Mouse (Mus musculus): Measurements from ENCODE around the gene Rtn4rl1.
"Not testable (repeated sequence)": the region's sequence is repeated elsewhere in the genome, so short reads cannot be mapped to it uniquely, and the experiment has no call there.

Rtn4rl1 gene

GRCm38 (mm10) chr11:75165441-75166192, 28.0 kb upstream of the Rtn4rl1 start:
- peak; percentile 68 for DNase-seq (ENCODE audit: low spot score)

- DNase-seq (ENCODE audit: low spot score): no peak
Observed at GRCm38 (mm10) chr11:75166193-75166842, 27.3 kb upstream of the Rtn4rl1 start.

DNA sequence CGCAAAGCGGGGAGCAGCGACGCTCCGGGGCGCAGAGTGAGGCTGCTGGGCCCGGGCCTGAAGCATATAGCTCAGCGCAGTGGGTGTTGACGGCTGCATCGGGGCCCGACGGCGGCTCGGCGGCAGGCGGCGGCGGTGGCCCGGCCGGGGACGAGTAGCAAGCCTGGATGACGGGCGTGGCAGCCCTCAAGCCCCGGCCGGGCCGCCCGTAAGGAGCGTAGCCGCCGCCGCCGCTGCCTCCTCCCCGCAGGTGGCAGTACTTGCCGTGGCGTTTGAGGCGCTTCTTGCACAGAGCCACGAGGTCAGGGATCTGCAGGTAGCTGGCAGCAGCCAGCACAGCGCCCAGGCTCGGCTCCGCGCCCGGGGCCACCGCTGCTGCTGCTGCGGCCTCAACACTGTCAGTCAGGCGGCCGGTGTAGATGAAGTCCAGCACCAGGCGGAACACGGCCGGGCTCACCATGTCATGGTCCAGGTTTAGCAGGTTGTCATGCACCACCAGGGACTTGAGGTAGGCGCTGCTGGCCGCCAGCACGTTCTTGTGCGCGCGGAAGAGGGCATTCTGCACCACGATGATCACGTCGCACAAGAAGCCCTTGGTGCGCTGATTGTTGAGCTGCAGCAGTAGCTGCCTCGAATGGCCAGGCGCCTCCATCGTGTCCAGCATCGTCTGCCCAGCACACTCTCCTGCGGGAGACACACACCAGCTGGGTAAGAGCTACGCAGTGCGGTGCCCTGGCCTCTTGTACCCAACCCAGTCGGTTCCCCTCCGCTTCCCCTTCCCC, 26.5 kb upstream of the Rtn4rl1 start:
- no peak for DNase-seq (ENCODE audit: low spot score)

DNA sequence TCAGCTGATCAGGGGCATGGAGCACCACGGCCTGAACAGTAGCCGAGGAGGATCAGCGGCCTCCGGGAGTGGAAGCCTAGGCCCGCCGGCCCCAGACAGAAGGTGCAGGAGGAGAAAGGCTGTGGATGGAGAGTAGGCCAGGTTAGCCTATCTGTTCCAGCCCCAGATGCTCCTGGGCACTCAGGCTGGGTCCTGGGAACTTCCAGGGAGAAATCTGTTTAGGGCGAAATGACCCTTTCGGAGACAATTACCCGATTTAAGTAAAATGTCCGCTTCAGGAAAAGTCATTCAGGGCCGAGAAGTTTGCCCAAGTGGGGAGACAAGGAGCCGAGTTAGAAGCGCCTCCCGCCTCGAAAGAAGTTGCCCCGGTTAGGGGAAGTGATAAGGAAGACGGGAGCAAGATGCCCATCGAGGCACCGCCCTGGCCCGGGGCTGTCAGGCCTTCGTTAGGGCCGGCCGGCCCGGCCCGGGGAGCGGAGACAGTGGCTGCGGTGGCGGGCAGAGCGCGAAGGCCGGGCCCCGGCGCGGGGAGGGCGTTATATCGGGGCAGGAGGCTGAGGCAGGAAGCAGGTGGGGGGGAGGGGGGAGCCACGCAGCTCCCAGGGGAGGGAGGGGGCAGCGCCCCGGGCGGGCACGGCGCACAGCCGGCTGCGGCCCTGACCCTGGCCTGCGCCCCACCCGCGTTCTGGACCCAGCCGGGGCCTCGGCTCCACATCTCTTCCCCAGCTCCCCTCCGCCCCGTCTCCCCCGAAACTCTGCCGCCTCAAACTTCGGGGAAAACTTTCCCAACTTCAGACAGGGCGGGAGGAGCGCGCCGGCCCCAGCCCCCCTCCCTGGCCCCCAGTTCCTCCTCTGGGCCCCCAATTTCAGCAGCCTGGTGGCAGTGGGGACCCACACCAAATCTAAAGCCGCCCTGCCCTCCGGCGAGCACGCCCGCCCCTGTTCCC, 25.7 kb upstream of the Rtn4rl1 start:
- DNase-seq (ENCODE audit: low spot score): no peak

- DNase-seq (ENCODE audit: low spot score): no peak
Observed at GRCm38 (mm10) chr11:75168590-75169361, 24.8 kb upstream of the Rtn4rl1 start.

DNA sequence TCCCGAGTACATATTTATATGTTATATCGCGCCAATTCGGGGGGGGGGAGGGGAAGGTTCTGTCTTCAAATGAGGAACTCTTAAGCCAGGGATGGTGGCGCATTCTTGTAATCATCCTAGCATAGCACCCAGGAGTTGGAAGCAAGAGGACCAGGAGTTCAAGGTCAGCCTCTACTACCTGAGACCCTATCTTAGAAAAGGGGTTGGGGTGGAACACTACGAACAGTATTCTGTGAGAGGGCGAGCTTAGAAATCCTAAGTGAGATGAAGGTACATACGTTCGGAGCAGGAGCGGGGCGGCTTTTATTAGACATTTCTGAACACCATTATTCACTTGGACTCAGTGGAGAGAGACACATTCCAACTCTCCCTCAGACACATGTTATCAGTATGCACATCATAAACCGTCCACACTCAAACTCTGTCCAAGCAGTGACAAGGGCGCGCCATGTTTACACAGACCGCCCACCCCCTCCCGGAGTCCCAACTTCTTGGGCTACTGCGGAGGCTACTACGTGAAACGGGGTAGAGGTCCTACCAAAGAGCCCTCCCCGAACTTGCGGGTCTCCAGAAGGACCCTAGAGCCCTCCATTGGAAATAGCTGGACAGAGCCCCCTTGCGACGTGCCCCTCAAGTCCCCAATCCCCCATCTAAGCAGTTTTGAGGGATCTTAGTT, 24.0 kb upstream of the Rtn4rl1 start, which contains the start of gene Hic1:
Gene Hic1 (minus strand): TSS at position 115 of the 676 bp plus-strand sequence.
- DNase-seq (ENCODE audit: low spot score): no peak

DNA sequence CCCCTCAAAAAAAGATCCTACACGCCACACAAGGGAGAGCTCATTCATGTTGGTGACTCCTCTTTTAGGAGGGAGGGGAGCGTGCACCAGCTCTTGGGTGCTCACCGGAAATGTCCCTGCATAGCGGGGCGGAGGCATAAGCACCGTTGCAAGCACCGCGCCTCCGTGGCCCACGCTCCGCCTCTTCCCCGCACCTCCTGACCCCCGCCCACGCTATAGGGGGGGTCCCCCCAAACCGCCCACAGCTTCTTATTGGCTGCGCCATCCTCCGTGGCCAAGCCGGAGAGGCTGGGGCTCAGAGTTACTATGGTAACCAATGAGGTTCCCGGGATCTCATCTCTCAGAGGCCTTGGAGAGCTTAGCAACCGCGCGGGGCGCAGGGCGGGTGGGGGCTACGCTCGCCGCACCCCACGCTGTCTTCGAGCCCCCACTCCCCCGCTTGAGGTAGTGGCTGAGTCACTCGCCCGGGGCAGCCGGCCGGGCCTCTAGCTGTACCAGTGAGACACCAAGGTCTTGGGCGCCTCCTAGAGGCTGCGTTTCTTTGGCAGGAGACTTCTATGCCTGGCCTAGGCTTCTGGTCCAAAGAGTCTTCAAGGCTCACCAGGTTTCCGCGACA, 23.3 kb upstream of the Rtn4rl1 start:
- peak; percentile 92 for DNase-seq (ENCODE audit: low spot score)

DNA sequence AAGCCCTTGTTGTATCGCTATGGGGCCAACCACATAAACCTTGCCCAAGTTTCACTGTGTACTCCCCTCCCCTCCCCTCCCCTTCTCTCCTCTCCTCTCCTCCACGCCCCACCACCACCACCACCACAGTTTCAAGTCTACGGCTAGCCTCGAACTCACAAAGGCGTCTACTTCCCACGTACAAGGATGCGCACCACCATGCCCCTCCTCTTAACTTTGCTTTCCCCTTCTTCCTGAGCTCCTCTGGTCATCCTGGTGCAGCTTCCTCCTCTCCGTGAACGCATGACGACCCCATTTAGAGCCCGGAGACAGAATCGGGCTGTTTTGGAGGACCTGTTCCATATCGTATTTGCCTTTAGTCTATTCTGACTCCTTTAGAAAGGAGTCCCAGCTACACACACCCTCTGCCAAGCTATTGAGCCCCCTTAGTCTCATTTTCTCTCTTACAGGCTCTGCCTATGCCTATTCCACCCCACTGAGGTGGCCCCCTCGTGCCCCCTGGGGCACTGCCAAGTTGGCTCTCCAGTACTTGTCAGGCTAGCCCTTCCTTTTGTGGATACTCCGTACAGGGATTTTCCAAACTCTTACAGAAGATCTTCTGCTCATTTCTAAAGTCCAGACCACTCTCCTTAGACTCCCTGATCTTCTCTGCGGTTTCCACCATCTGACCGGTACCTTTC, 22.3 kb upstream of the Rtn4rl1 start:
- no peak for DNase-seq (ENCODE audit: low spot score)

DNA sequence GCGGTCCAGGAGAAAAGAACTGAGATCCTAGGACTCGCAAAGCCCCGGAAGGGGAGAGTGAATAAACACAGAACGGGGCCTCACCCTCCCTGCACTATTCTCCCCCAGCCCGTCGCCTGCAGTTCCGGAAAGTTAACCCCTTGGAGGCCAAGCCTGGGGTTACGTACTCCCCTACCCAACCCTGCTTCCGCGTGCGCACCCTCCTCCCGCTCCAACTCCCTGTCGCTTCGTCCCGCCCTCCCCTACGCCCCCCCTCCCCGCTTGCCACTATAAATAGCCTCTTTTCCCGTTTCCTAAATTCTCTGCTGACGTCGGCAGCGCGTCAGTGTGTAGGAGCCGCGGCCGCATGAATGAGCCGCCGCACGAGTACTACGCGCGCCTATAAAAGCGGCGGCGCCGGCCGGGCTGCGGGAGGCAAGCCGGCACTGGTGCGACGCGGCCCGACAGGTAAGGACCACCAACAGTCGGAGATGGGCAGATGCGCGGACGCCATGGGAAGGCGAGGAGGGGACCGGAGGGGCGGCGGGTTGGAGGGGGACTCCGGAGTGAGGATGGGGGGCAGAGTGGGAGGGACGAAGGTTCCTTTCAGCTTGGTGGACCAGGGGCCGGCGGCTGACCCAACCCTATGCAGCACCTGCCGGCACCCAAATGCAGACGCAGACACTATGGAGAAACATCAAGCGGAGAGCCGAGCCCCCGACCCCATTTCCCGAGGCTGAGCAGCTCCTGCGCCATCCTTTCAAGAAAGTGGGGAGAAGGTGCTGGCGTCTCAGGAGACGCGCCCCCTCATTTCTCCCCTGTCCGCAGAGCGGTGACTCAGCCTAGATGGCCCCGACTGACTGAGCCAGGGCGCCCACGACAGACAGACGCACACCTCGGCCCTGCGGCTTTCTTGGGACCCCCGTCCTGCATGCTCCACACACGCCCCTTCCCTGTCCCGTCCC, 21.2 kb upstream of the Rtn4rl1 start:
- no peak for DNase-seq (ENCODE audit: low spot score)

- DNase-seq (ENCODE audit: low spot score): peak; percentile 92
Observed at GRCm38 (mm10) chr11:75173095-75173798, 20.3 kb upstream of the Rtn4rl1 start.

DNA sequence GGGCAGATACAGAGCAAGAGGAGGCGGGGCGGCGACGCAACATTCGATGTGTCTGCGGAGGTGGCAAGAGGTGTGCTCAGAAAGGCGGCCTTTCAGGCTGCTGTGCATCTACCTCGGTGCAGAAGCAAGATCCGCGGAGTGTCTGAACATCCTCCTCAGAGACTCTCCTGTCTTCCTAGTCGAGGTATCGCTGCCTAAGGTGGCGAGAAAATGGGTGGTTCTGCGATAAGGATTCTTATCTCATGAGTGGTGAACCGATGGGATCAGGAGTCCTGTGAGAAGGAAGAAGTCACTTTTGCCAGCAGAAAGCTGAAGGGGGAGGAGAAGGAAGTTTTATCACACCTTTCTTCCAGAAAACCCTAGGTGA, 19.8 kb upstream of the Rtn4rl1 start:
- no peak for DNase-seq (ENCODE audit: low spot score)

DNA sequence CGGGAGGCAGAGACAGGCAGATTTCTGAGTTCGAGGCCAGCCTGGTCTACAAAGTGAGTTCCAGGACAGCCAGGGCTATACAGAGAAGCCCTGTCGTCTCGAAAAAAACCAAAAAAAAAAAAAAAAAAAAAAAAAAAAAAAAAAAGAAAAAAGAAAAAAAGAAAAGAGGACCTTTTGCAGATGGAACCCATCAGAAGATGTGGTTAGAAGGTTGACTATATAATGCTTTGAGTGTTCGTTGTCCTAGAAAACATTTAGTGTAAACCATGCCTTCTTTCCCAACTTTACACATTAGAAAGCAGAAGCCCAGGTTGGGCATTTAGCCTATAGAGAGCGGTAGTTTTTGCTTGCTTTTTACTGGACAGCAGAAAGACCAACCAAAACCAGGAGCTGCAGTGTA, 19.0 kb upstream of the Rtn4rl1 start:
- not testable (repeated sequence) for DNase-seq (ENCODE audit: low spot score)

GRCm38 (mm10) chr11:75178011-75178410, 15.6 kb upstream of the Rtn4rl1 start:
- no peak for DNase-seq (ENCODE audit: low spot score)

GRCm38 (mm10) chr11:75178672-75179208, 14.8 kb upstream of the Rtn4rl1 start, which contains the start of gene Ovca2:
Gene Ovca2 (minus strand): TSS chr11:75178835.
- DNase-seq (ENCODE audit: low spot score): peak; percentile 86

GRCm38 (mm10) chr11:75183917-75184570, 9.5 kb upstream of the Rtn4rl1 start:
- DNase-seq (ENCODE audit: low spot score): no peak

- no peak for DNase-seq (ENCODE audit: low spot score)
Observed at GRCm38 (mm10) chr11:75184573-75184972, 9.0 kb upstream of the Rtn4rl1 start.

DNA sequence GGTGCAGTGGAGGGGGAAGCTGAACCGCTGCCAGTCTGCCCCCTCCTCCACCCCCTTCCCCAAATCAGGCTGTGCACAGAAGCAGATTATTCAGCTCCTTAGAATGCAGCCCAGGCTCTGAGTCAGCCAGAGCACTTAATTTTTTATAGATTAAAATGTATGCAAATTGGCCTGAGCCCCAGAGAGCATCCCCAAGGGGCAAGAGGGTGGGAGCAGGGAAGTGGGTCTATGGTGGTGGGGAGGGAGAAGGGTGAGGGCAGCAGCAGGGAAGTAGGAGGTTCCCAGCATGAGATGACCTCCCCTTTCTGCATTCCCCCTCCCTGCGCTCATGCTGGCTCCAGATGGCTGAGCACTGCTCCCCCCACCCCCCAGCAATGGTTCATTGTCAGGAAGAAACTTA, 8.6 kb upstream of the Rtn4rl1 start:
- DNase-seq (ENCODE audit: low spot score): no peak

Measured in left cerebral cortex, adult 11 months (tissue).